Mouse (Mus musculus) olfactory bulb, adult 2 months (tissue): Measurements from ENCODE around the gene Selplg.

Experiments
- CTCF ChIP-seq: fragments of 200-500 bp; IDR thresholded peaks from 2 replicates; pipeline ENCODE4 v1.5.1; 2012; ENCODE audit warnings: low read depth, mild to moderate bottlenecking, low read length, moderate library complexity; ENCODE audit not compliant: insufficient read depth
- POLR2A ChIP-seq: fragments of 200-500 bp; IDR thresholded peaks from 2 replicates; pipeline ENCODE4 v1.6.1; 2012; ENCODE audit warnings: mild to moderate bottlenecking, low read depth, low read length, moderate library complexity; ENCODE audit not compliant: insufficient read depth

GRCm38 (mm10) chr5:113782624-113783023 is 49.8 kb downstream of the Selplg start:
- no peak for TF ChIP-seq POLR2A
- TF ChIP-seq CTCF: no peak
